Mouse (Mus musculus) limb, embryonic 12.5 days (tissue): Measurements from ENCODE around the gene Lrrn4. TPM values are rescaled to one million over a fixed set of nuclear protein-coding genes. Genes with fewer than 3 reads are reported as not detected.

Experiments used
- ATAC-seq: fragments of 200-750 bp; cut with Nextera tagmentation; 2 replicates; pipeline ENCODE4 v1.8.0; 2017; ENCODE audit warnings: low read depth, moderate TSS enrichment; ENCODE audit not compliant: insufficient number of reproducible peaks, insufficient read depth, low FRiP score, low TSS enrichment
- H3K27ac ChIP-seq: fragments of 300-500 bp; sonication (generic); 2 replicates; pipeline ENCODE4 v1.5.1; 2016; ENCODE audit warnings: mild to moderate bottlenecking, moderate library complexity
- H3K27me3 ChIP-seq: fragments of 300-500 bp; sonication (generic); 2 replicates; pipeline ENCODE4 v1.6.1; 2016; ENCODE audit warnings: mild to moderate bottlenecking, moderate library complexity
- H3K36me3 ChIP-seq: fragments of 300-500 bp; sonication (generic); 2 replicates; pipeline ENCODE4 v1.6.1; 2016; ENCODE audit warnings: mild to moderate bottlenecking, moderate library complexity
- H3K4me1 ChIP-seq: fragments of 300-500 bp; sonication (generic); replicated peaks from 2 replicates; pipeline ENCODE4 v1.6.1; 2016
- H3K4me2 ChIP-seq: fragments of 300-500 bp; sonication (generic); 2 replicates; pipeline ENCODE4 v1.6.1; 2016; ENCODE audit warnings: mild to moderate bottlenecking, moderate library complexity
- H3K4me3 ChIP-seq: fragments of 300-500 bp; sonication (generic); replicated peaks from 2 replicates; pipeline ENCODE4 v1.5.1; 2016; ENCODE audit warnings: mild to moderate bottlenecking
- H3K9ac ChIP-seq: fragments of 300-500 bp; sonication (generic); replicated peaks from 2 replicates; pipeline ENCODE4 v1.6.1; 2016; ENCODE audit warnings: mild to moderate bottlenecking, moderate library complexity
- H3K9me3 ChIP-seq: fragments of 300-500 bp; sonication (generic); 2 replicates; pipeline ENCODE4 v1.6.1; 2016; ENCODE audit warnings: mild to moderate bottlenecking, moderate library complexity
- WGBS: fragments of 180-500 bp; shearing (Covaris S2); methylation state at CpG from one replicate; pipeline ENCODE4 v1.1.7; 2016; 5-methylcytosine and 5-hydroxymethylcytosine counted together
- polyA plus RNA-seq: library from polyadenylated mRNA; unstranded; fragments of >200 nt; fragmentation: Nextera tagmentation; extraction: Ambion mirVana; gene quantifications from 2 replicates; pipeline ENCODE4 v1.2.1, GENCODE M21; 2016

Gene Lrrn4
- 0.23 and 0.37 TPM in 2 replicates for polyA plus RNA-seq

GRCm38 (mm10) chr2:132880844-132881645, at the start of gene Lrrn4:
Gene Lrrn4 (minus strand): TSS chr2:132880891.
- Histone ChIP-seq H3K27me3 (peaks cover 48% of the 10 kb centered on the region), H3K4me3 (peak within 1 kb of the TSS; percentile 53), H3K4me2 (peak within 1 kb of the TSS; percentile 96), H3K9ac (peak within 1 kb of the TSS; percentile 57; the same call in 1 of the 2 replicates), H3K36me3 (no peaks in the 10 kb centered on the region), H3K27ac (no peak within 1 kb of the TSS), H3K4me1 (peaks cover 30% of the 10 kb centered on the region), H3K9me3 (no peaks in the 10 kb centered on the region)
- ATAC-seq: no peak
- WGBS: 4% methylated on average over 12 of the region's 12 CpGs

DNA sequence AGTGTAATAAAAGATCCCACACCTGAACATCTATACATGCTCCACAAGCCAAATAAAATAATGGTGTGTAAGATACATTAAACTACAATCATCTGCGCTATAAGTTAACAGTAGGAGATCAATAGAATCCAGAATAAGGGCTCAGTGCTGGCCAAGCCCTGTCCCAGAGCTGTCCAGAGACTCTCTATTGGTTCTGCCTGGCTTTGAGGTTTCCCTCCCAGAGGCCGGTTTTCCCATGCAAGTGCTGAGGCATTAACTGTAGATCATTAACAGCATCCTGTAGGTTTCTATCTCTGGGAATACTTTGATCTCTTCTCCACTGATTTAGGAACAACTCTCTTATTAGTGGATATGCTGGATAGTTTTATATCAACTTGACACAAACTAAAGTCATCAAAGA, 48.3 kb upstream of the Lrrn4 start:
- Histone ChIP-seq H3K36me3 (no peaks in the 10 kb centered on the region), H3K9me3 (no peaks in the 10 kb centered on the region), H3K4me1 (peaks cover 5% of the 10 kb centered on the region), H3K27me3 (no peaks in the 10 kb centered on the region), H3K4me2 (no peak overlapping the region), H3K9ac (no peak overlapping the region), H3K4me3 (no peak overlapping the region), H3K27ac (no peak overlapping the region)
- ATAC-seq: no peak
- 76% methylated on average over 2 of the region's 2 CpGs for WGBS

DNA sequence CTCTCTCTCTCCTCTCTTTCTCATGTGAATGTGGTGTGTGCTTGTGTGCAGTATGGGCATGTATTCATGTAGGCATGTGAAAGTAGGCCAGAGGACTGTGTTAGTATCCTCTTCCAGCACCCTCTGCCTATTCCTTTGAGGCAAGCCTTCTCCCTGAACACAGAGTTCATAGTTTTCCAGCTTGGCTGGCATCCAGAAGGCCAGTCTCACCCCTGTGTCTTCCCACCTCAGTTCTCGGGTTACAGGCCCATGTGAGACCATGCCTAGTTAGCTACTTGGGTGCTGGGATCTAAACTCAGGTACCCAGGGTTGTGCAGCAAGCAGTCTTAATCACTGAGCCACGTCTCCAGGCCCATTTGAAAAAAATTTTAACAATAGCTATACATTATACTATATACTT, 47.2 kb upstream of the Lrrn4 start:
- Histone ChIP-seq H3K4me3 (no peak overlapping the region), H3K4me1 (peaks cover 5% of the 10 kb centered on the region), H3K4me2 (no peak overlapping the region), H3K27ac (no peak overlapping the region), H3K27me3 (no peaks in the 10 kb centered on the region), H3K36me3 (no peaks in the 10 kb centered on the region), H3K9ac (no peak overlapping the region), H3K9me3 (no peaks in the 10 kb centered on the region)
- WGBS: 53% methylated on average over 2 of the region's 2 CpGs
- no peak for ATAC-seq

DNA sequence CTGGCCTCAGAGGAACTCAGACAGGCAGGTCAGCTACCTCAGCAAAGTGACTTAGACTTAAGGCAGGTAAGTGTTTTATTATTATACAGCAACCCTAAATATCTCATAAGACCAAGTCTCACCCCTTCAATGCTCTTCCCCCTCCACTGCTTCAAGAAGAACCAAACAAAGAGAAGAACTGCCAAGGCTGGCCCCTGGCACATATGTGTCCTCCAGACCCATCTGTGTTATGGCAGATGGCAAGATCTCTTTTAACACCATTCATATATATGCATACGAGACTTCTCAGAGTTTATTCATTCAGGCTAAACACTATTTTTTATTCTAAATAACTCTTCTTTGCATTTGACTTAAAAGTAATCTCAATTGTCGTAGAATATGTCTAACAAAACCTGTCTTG, 46.6 kb upstream of the Lrrn4 start:
- Histone ChIP-seq H3K4me2 (no peak overlapping the region), H3K4me3 (no peak overlapping the region), H3K27me3 (no peaks in the 10 kb centered on the region), H3K4me1 (peaks cover 6% of the 10 kb centered on the region), H3K36me3 (no peaks in the 10 kb centered on the region), H3K9me3 (no peaks in the 10 kb centered on the region), H3K27ac (no peak overlapping the region), H3K9ac (no peak overlapping the region)
- WGBS: 82% methylated on average over 2 of the region's 2 CpGs
- no peak for ATAC-seq

GRCm38 (mm10) chr2:132923290-132924085, 42.8 kb upstream of the Lrrn4 start:
- H3K4me1 ChIP-seq: peaks cover 10% of the 10 kb centered on the region
- no peaks in the 10 kb centered on the region for H3K36me3 ChIP-seq
- no peak overlapping the region for H3K27ac ChIP-seq
- no peak overlapping the region for H3K4me3 ChIP-seq
- H3K4me2 ChIP-seq: no peak overlapping the region
- no peaks in the 10 kb centered on the region for H3K9me3 ChIP-seq
- no peak overlapping the region for H3K9ac ChIP-seq
- H3K27me3 ChIP-seq: no peaks in the 10 kb centered on the region
- 62% methylated on average over 8 of the region's 8 CpGs for WGBS
- no peak for ATAC-seq

GRCm38 (mm10) chr2:132922076-132922873, 41.6 kb upstream of the Lrrn4 start:
- Histone ChIP-seq H3K4me3 (no peak overlapping the region), H3K9me3 (no peaks in the 10 kb centered on the region), H3K27ac (no peak overlapping the region), H3K36me3 (no peaks in the 10 kb centered on the region), H3K4me2 (no peak overlapping the region), H3K27me3 (no peaks in the 10 kb centered on the region), H3K9ac (no peak overlapping the region), H3K4me1 (peaks cover 10% of the 10 kb centered on the region)
- 72% methylated on average over 9 of the region's 9 CpGs for WGBS
- ATAC-seq: no peak

DNA sequence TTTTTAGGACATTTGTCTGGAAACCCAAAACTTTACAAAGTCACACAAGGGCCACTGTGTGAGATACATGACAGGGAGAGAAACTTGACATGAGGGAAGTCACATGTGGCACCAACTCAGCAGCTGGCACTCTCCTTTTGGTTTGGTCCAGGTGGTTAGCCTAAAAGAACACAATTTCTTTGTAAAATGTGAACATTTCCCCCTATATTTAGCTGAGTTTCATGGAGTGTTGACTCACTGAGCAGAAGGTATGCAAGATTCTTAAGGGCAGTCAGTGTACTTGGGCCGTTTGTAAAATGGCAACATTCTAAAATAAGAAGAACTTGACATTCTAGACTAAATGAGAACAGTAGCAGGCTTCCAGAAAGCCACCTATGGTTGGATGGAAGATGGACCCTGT, 34.1 kb upstream of the Lrrn4 start:
- no peak overlapping the region for H3K4me2 ChIP-seq
- 83% methylated on average over 1 of the region's 1 CpGs for WGBS
- no peak for ATAC-seq
- H3K9ac ChIP-seq: no peak overlapping the region
- H3K4me3 ChIP-seq: no peak overlapping the region
- no peaks in the 10 kb centered on the region for H3K27me3 ChIP-seq
- no peaks in the 10 kb centered on the region for H3K9me3 ChIP-seq
- no peaks in the 10 kb centered on the region for H3K4me1 ChIP-seq
- H3K36me3 ChIP-seq: no peaks in the 10 kb centered on the region
- no peak overlapping the region for H3K27ac ChIP-seq

DNA sequence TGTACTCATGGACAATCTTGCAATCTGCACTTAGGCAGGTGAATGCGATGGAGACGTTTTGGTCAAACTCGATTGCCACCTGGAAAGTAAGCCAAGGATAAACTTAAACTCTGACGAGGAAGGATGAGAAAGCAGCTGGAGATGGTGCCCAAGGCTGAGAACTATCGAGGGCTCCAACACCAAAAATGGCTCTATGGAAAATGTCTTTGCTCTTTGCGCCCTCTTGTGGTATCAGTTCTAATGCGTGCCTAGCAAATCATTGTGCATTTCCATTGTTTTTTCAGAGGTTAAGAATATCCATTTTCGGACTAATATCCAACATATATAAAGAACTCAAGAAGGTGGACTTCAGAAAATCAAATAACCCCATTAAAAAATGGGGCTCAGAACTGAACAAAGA, 26.1 kb upstream of the Lrrn4 start:
- Histone ChIP-seq H3K9ac (no peak overlapping the region), H3K4me3 (no peak overlapping the region), H3K9me3 (no peaks in the 10 kb centered on the region), H3K27me3 (no peaks in the 10 kb centered on the region), H3K4me2 (no peak overlapping the region), H3K36me3 (no peaks in the 10 kb centered on the region), H3K27ac (no peak overlapping the region), H3K4me1 (no peaks in the 10 kb centered on the region)
- whole genome bisulfite sequencing: 23% methylated on average over 8 of the region's 8 CpGs
- ATAC-seq: no peak

GRCm38 (mm10) chr2:132904961-132905360, 24.3 kb upstream of the Lrrn4 start:
- no peak overlapping the region for H3K4me3 ChIP-seq
- 71% methylated on average over 2 of the region's 2 CpGs for WGBS
- H3K9ac ChIP-seq: no peak overlapping the region
- no peak for ATAC-seq
- H3K36me3 ChIP-seq: no peaks in the 10 kb centered on the region
- H3K4me1 ChIP-seq: no peaks in the 10 kb centered on the region
- H3K9me3 ChIP-seq: no peaks in the 10 kb centered on the region
- H3K27me3 ChIP-seq: no peaks in the 10 kb centered on the region
- H3K4me2 ChIP-seq: no peak overlapping the region
- H3K27ac ChIP-seq: no peak overlapping the region

- H3K4me1 ChIP-seq: no peaks in the 10 kb centered on the region
- no peaks in the 10 kb centered on the region for H3K27me3 ChIP-seq
- H3K4me3 ChIP-seq: no peak overlapping the region
- no peak overlapping the region for H3K9ac ChIP-seq
- no peak for ATAC-seq
- H3K4me2 ChIP-seq: no peak overlapping the region
- H3K9me3 ChIP-seq: no peaks in the 10 kb centered on the region
- 39% methylated on average over 3 of the region's 3 CpGs for WGBS
- H3K36me3 ChIP-seq: no peaks in the 10 kb centered on the region
- H3K27ac ChIP-seq: no peak overlapping the region
These were observed 22.8 kb upstream of the Lrrn4 start for GRCm38 (mm10) chr2:132903498-132903897.

- 61% methylated on average over 4 of the region's 4 CpGs for WGBS
- no peak overlapping the region for H3K9ac ChIP-seq
- H3K27me3 ChIP-seq: no peaks in the 10 kb centered on the region
- H3K4me2 ChIP-seq: no peak overlapping the region
- no peak overlapping the region for H3K27ac ChIP-seq
- H3K4me1 ChIP-seq: no peaks in the 10 kb centered on the region
- H3K9me3 ChIP-seq: no peaks in the 10 kb centered on the region
- no peak overlapping the region for H3K4me3 ChIP-seq
- ATAC-seq: no peak
- no peaks in the 10 kb centered on the region for H3K36me3 ChIP-seq
These were observed 21.4 kb upstream of the Lrrn4 start for GRCm38 (mm10) chr2:132902056-132902455.
